In the genomic region with DNA sequence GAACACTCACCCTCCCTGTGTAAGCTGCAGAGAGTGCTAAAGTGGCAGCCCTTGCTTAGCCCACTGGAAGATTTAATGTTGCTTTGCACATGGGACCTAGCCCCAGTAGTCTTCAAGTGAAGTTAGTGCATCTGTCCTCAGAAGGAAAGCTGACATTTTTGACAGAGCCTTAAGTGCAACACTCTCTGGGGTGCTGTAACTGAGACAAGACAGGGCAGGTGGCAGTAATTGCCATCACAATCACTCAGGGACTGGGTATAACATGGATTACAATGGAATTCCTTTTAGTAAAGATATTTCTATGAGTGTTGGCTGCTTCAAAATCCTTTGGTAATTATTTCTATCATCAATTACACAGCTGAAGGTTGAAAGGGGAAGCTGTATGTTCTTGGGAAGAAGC, we compare ENCODE assay signal across 30 mouse cellular contexts.
DNase-seq lines count a peak whose midpoint lies in the region; ATAC-seq and TF ChIP-seq lines count a peak whose summit lies in the region.
"Had no signal": no experiment of that assay in that cellular context is flagged by ENCODE, and none has a peak within 500 bp of the region (broad histone marks: within the 10 kb centered on the region; RNA-seq: fewer than 3 reads in every experiment).

No protein-coding gene starts in this region.

- DNase-seq in retina, postnatal 1 day: peak; percentile 4
- no peak for DNase-seq in retina, embryonic 14.5 days (ENCODE audit: low spot score)
- peak; percentile 21 for DNase-seq in limb, embryonic 14.5 days (ENCODE audit: low spot score)
- no peak for DNase-seq in B cell, adult 2 months
- no peak for DNase-seq in gastrocnemius, adult 2 months
- DNase-seq: adrenal gland, postnatal 10 days; cerebellum, adult 11 months; cerebellum, adult 9-10 months; cerebellum, postnatal 36 days; gastrocnemius, postnatal 36 days; heart, adult 18-20 months; heart, postnatal 36 days; kidney, adult 2 months; kidney, postnatal 36 days; liver, embryonic 13.5 days; lung, adult 2 months; lung, postnatal 14 days; right cerebral cortex, postnatal 14 days had no signal

- no peak overlapping the region for H3K27ac ChIP-seq in embryonic facial prominence, embryonic 12.5 days
- H3K27ac ChIP-seq in limb, embryonic 14.5 days (replicated peaks; ENCODE audit: low read depth, low read length): no peak overlapping the region
- H3K27ac ChIP-seq in gastrocnemius, adult 2 months: no peak overlapping the region
- H3K27ac ChIP-seq: embryonic facial prominence, embryonic 13.5 days; hindbrain, embryonic 12.5 days; hindbrain, postnatal 0 days; intestine, embryonic 15.5 days; layer of hippocampus, adult 2 months; limb, embryonic 15.5 days; liver, embryonic 13.5 days; midbrain, embryonic 10.5 days; midbrain, embryonic 15.5 days had no signal

- no peak for TF ChIP-seq POLR2A in limb, embryonic 14.5 days (IDR thresholded peaks at IDR 0.05; ENCODE audit: borderline replicate concordance, extremely low read depth, insufficient read depth, insufficient read length)

- no peak overlapping the region for H3K4me2 ChIP-seq in embryonic facial prominence, embryonic 12.5 days (replicated peaks)
- no peak overlapping the region for H3K4me2 ChIP-seq in limb, embryonic 14.5 days (replicated peaks; ENCODE audit: low read depth, low read length, severe bottlenecking)
- H3K4me2 ChIP-seq: embryonic facial prominence, embryonic 13.5 days; heart, embryonic 11.5 days; hindbrain, embryonic 12.5 days; intestine, embryonic 15.5 days; limb, embryonic 15.5 days; liver, embryonic 13.5 days; midbrain, embryonic 15.5 days had no signal

- no peaks in the 10 kb centered on the region for H3K27me3 ChIP-seq in embryonic facial prominence, embryonic 12.5 days
- no peaks in the 10 kb centered on the region for H3K27me3 ChIP-seq in limb, embryonic 14.5 days (ENCODE audit: control insufficient read depth, insufficient read depth, low read length)
- H3K27me3 ChIP-seq: embryonic facial prominence, embryonic 13.5 days; hindbrain, embryonic 12.5 days; intestine, embryonic 15.5 days; limb, embryonic 15.5 days; liver, embryonic 13.5 days; midbrain, embryonic 15.5 days had no signal

- no peaks in the 10 kb centered on the region for H3K9me3 ChIP-seq in embryonic facial prominence, embryonic 12.5 days
- H3K9me3 ChIP-seq in limb, embryonic 14.5 days (ENCODE audit: control insufficient read depth, low read length): no peaks in the 10 kb centered on the region
- H3K9me3 ChIP-seq: embryonic facial prominence, embryonic 13.5 days; G1E; hindbrain, embryonic 12.5 days; intestine, embryonic 15.5 days; limb, embryonic 15.5 days; liver, embryonic 13.5 days; midbrain, embryonic 10.5 days; midbrain, embryonic 15.5 days had no signal

- peak; percentile 69; the same call in 1 of the 2 replicates for ATAC-seq in embryonic facial prominence, embryonic 12.5 days (ENCODE audit: insufficient number of reproducible peaks, insufficient read depth, low FRiP score, low TSS enrichment)
- ATAC-seq in limb, embryonic 14.5 days (ENCODE audit: low FRiP score, low read depth): peak; percentile 71
- ATAC-seq: hindbrain, postnatal 0 days; intestine, embryonic 15.5 days; midbrain, embryonic 15.5 days had no signal

- no peak overlapping the region for H3K9ac ChIP-seq in embryonic facial prominence, embryonic 12.5 days
- H3K9ac ChIP-seq in limb, embryonic 14.5 days (ENCODE audit: low read depth, low read length, severe bottlenecking): no peak overlapping the region
- H3K9ac ChIP-seq: embryonic facial prominence, embryonic 13.5 days; hindbrain, embryonic 12.5 days; intestine, embryonic 15.5 days; limb, embryonic 15.5 days; liver, embryonic 13.5 days; midbrain, embryonic 15.5 days had no signal

- TF ChIP-seq CTCF in gastrocnemius, adult 2 months (IDR thresholded peaks at IDR 0.05): no peak

- intact Hi-C loops in gastrocnemius, adult 2 months (cut with DNase I): no loop called here

- no peaks in the 10 kb centered on the region for H3K4me1 ChIP-seq in embryonic facial prominence, embryonic 12.5 days
- H3K4me1 ChIP-seq in limb, embryonic 14.5 days (ENCODE audit: control insufficient read depth, insufficient read depth, low read length): no peaks in the 10 kb centered on the region
- H3K4me1 ChIP-seq: embryonic facial prominence, embryonic 13.5 days; hindbrain, embryonic 12.5 days; intestine, embryonic 15.5 days; limb, embryonic 15.5 days; liver, embryonic 13.5 days; midbrain, embryonic 10.5 days; midbrain, embryonic 15.5 days had no signal

- no peaks in the 10 kb centered on the region for H3K36me3 ChIP-seq in embryonic facial prominence, embryonic 12.5 days
- no peaks in the 10 kb centered on the region for H3K36me3 ChIP-seq in limb, embryonic 14.5 days (ENCODE audit: control insufficient read depth, insufficient read depth, low read length)
- H3K36me3 ChIP-seq: embryonic facial prominence, embryonic 13.5 days; G1E; hindbrain, embryonic 12.5 days; intestine, embryonic 15.5 days; limb, embryonic 15.5 days; liver, embryonic 13.5 days; midbrain, embryonic 10.5 days; midbrain, embryonic 15.5 days had no signal

- H3K4me3 ChIP-seq in embryonic facial prominence, embryonic 12.5 days: no peak overlapping the region
- H3K4me3 ChIP-seq in limb, embryonic 14.5 days (replicated peaks; ENCODE audit: low read length): no peak overlapping the region
- no peak overlapping the region for H3K4me3 ChIP-seq in gastrocnemius, adult 2 months
- H3K4me3 ChIP-seq: embryonic facial prominence, embryonic 13.5 days; erythroblast, embryonic 14.5 days; hindbrain, embryonic 12.5 days; intestine, embryonic 15.5 days; layer of hippocampus, adult 2 months; limb, embryonic 15.5 days; liver, embryonic 13.5 days; midbrain, embryonic 10.5 days; midbrain, embryonic 15.5 days had no signal

Comparison
In these comparisons a context has a peak if more than half of its experiments do, and no peak if none do; other contexts are left out.
1. DNase-seq: peak in retina, postnatal 1 day (single experiment) and limb, embryonic 14.5 days (single experiment); none in retina, embryonic 14.5 days (single experiment), B cell, adult 2 months (0 of 2) and gastrocnemius, adult 2 months (single experiment).